Mouse (Mus musculus): ENCODE data around the gene Zdhhc18.

GRCm38 (mm10) chr4:133671881-133672844 lies 22.2 kb upstream of the Zdhhc18 start, which contains the start of gene Pigv:
- TF ChIP-seq POLR2A (IDR thresholded peaks at IDR 0.05; ENCODE audit: low read depth, low read length), result peak; percentile 77
- TF ChIP-seq CTCF (conservative IDR thresholded peaks at IDR 0.05; ENCODE audit: insufficient read depth, insufficient read length, low read depth, low read length), result no peak

Measured in kidney, adult 2 months (tissue).